Mouse (Mus musculus): ENCODE measurements around the gene U2af1. TPM values are rescaled to one million over a fixed set of nuclear protein-coding genes. Genes with fewer than 3 reads are reported as not detected.
"Not testable (repeated sequence)": the region's sequence is repeated elsewhere in the genome, so short reads cannot be mapped to it uniquely, and the experiment has no call there.

U2af1 gene
- 257 and 274 TPM in 2 replicates for total RNA-seq (2017)

GRCm38 (mm10) chr17:31658468-31659185 lies at the start of gene U2af1:
Gene U2af1 (minus strand): TSS chr17:31658892.
- ATAC-seq (replicated peaks; ENCODE audit: low read depth, poor library complexity, severe bottlenecking), result peak; percentile 99

DNA sequence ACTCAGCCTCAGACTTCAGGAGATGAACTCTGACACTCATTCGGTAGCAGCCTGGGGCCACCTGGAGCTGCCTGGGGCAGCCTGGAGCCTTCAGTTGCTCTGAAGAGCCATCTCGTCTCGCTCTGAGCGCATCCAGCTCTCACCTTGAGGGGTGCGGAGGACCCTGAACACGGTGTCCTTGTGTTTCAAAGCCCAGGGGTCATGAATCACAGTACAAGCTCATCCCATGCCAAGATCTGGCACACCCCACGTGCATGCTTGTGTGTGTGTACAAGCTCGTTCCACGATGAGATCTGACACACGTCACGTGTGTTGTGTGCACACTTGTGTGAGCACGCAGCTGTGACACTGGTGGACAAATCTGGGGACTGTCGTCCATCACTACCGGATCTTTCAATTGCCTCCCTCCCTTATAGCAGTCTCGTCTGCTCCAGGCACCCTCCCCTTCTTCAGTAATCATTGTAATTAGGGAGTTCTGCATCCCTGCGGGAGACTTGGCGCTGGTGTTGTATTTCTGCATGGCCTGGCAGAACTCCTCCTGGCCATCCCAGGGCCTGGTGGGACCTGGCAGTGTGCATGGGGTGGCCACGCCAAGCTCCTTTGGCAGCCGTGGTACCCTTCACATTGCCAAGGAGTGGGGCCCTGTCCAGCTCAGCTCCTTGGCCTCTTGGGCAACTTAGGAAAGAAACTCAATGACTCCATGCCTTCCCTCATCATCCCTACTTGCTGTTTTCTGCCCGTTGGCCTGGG lies 46.8 kb upstream of the U2af1 start:
- ATAC-seq (replicated peaks; ENCODE audit: low read depth, poor library complexity, severe bottlenecking), result no peak

GRCm38 (mm10) chr17:31703276-31703980 lies 44.7 kb upstream of the U2af1 start:
- 0 out of 2 replicates have a peak, but pooled peaks have one; percentile 22 for ATAC-seq (replicated peaks; ENCODE audit: low read depth, poor library complexity, severe bottlenecking)

DNA sequence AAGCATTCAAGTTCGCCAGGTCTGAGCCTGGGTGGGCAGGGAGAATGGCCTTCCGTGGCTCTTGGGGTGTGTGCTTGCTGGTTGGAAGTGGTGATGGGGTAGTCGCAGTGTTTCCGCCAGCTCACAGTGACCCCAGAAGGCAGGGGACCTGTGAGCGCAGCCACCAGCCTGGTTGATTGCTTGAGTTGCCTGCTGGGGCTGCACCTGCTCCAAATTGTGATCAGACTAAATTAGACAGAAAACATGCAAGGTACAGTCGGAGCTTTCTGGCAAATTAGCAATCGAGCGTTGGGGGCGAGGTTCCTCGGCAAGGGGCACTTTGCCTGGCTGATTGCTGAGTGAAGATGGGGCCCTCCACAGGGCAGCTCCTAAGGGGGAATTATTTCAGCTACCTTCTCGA lies 39.7 kb upstream of the U2af1 start:
- no peak for ATAC-seq (replicated peaks; ENCODE audit: low read depth, poor library complexity, severe bottlenecking)

DNA sequence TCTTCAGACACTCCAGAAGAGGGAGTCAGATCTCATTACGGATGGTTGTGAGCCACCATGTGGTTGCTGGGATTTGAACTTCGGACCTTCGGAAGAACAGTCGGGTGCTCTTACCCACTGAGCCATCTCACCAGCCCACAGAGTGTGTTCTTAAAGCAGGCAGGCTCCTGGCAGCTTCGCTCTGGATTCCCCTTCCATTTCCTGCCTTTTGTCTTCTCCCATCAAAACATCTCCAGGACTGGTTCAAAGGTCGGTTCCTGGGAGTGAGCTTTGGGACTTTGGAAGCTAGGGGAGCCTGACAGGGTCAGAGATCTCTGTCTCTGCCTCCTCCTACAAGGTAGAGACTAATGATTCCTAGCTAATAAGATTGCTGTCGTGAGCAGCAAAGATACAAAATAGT lies 36.7 kb upstream of the U2af1 start:
- not testable (repeated sequence) for ATAC-seq (replicated peaks; ENCODE audit: low read depth, poor library complexity, severe bottlenecking)

GRCm38 (mm10) chr17:31694949-31695348 lies 36.3 kb upstream of the U2af1 start:
- ATAC-seq (replicated peaks; ENCODE audit: low read depth, poor library complexity, severe bottlenecking), result no peak

DNA sequence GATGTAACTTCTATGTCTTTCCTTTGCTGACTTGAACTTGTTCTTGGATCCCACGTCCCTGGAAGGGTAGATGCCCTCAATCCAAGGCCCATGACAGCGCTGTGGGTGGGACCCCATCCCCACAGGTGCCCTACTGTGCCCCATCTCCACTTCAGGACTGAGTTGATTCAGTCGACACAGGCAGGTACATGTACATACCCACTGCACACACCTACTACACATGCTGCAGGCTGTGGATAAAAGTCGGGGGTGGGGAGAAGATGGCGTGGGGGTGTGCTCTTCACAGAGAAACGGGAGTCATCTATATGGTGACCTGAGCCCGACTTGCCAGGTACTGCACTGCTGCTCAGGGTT lies 35.3 kb upstream of the U2af1 start:
- no peak for ATAC-seq (replicated peaks; ENCODE audit: low read depth, poor library complexity, severe bottlenecking)

DNA sequence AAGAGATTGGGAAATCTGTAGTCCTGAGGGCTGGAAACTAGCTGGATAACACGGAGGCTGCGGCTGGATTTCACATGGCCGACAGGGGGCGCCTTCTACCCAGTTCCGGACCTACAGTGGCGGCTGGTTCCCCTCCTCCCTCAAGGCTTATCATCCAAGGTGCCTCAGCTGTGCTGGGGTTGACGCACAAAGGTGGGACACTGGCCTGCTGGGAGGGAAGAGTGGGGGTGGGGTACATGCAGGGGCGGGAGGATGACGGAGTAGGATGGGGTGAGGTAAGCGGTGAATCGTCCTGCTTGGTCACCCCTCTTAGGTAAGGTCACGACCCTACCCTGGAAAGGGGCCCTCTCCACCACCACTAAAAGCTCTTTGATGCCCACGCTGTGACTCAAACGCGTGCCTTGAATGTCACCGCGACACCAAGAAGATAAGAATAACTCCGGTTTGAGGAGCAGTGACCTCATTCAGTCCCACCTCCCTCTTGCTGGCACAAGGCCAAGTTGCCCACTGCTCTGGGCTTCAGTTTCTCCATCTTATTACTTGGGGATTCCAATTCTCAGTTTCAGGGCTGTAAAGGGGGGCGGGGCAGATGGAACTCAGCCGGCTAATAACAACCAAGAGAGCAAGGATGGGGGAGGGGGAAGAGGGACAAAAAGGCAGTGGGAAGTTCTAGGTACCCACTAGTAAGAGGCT lies 34.8 kb upstream of the U2af1 start:
- peak; percentile 73 for ATAC-seq (replicated peaks; ENCODE audit: low read depth, poor library complexity, severe bottlenecking)

DNA sequence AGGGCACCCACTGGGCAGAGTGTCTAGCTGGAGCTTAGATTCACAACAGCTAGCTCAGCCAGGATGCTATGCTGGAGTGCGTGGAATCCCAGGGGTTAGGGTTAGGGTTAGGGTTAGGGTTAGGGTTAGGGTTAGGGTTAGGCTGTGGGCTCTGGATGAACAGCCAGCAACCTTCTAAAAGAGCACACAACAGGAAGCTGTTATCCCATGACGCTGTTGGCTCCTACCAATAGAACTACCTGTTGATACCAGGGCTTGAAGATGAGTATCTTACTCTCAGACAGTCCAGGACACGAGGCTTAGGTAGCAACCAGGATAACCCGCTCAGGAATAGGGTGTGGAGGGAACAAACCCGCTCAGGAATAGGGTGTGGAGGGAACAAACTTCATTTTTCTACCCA lies 34.2 kb upstream of the U2af1 start:
- no peak for ATAC-seq (replicated peaks; ENCODE audit: low read depth, poor library complexity, severe bottlenecking)

- no peak for ATAC-seq (replicated peaks; ENCODE audit: low read depth, poor library complexity, severe bottlenecking)
These were observed 30.9 kb upstream of the U2af1 start for GRCm38 (mm10) chr17:31689606-31690005.

DNA sequence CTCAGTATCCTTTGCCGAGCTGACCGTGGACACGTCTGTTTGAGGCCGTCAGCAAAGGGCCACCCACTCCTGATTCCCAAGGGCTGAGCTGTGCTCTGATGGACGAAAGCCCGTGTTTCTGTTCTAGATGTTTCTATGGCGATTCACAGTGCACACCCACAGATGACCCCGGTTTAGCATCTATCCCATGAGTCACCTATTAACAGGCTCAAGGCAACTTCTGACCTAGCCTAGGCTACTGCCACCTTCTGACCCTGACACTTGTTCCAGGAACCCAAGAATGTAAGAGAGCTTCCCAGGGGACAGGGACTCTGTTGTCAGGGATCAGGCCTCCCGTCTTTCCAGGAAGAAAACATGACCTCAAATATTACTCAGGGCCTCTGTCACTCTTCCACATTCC lies 29.4 kb upstream of the U2af1 start:
- no peak for ATAC-seq (replicated peaks; ENCODE audit: low read depth, poor library complexity, severe bottlenecking)

- ATAC-seq (replicated peaks; ENCODE audit: low read depth, poor library complexity, severe bottlenecking), result no peak
These were observed 27.5 kb upstream of the U2af1 start for GRCm38 (mm10) chr17:31686225-31686564.

DNA sequence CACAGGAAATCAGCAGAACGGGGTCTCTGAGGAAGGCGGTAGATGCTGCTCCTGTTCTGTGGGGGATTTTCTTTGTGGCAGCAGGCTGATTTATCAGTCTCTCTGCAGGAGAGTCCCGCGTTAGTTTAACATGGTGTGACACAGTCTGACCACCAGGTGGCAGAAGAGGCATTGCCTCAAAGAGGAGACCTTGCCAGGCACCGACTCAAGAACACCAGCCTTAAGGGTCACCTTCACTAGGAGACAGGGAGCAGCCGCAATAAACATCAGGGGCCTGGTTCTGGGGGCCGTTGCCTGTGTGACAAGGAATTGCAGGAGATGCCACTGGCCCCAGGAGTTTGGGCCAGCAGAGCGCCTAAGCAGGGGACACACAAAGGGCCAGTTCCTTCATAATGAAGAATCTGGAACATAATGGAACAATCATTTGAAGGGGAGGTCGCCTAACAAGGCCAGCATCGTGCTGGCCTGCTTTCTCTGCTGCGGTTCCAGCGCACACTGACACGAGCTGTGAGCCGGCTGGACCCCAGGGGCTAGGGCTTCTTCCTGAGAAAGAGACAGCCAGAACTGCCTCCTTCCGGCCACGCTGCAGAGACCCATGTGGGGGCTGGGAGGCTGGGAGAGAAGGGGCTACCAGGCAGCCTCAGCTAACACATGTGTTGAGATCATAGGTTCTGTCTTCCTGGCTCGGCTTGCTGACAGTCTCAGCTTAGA lies 27.0 kb upstream of the U2af1 start:
- peak; percentile 95 for ATAC-seq (replicated peaks; ENCODE audit: low read depth, poor library complexity, severe bottlenecking)

GRCm38 (mm10) chr17:31680450-31680849 lies 21.8 kb upstream of the U2af1 start:
- ATAC-seq (replicated peaks; ENCODE audit: low read depth, poor library complexity, severe bottlenecking), result 0 out of 2 replicates have a peak, but pooled peaks have one; percentile 21

DNA sequence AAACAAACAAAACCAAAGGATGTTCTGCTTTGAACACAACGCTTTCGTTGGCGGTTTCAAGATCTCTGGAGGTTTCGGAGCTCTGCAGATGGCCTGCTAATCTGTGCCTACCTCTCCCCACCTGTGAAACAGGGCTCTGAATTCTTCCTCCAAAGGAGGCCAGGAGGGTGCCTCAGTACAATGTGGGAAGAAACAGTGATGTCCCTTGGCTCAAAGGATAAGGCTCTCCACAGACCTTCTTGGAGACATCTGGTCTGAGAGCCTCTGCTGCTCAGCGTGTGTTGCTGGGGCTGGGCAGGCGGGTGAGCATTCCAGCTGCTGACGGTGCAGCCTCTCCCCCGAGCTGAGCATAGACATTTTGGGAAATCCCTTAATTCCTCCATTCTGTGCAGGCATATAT lies 18.8 kb upstream of the U2af1 start, which contains the start of gene Cryaa:
Gene Cryaa (plus strand): TSS at position 301 of the 400 bp plus-strand sequence.
- no peak for ATAC-seq (replicated peaks; ENCODE audit: low read depth, poor library complexity, severe bottlenecking)

DNA sequence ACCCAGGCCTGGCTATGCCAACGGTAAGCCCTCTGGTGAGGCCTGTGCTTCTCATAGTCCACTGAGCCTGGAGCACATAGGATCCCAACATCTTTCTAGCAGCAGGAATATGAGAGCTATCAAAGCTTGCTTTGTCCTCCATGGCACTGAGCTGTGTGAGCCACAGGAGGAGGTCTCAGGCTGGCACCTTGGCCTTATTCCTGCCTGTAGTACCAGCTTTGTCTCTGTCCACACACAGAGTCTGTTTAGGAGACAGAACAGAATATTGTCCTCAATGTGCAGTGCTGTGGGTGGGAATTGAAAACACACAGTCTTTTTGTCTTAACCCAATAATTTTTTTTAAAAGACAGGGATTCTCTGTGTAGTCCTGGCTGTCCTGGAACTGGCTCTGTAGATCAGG lies 15.7 kb upstream of the U2af1 start:
- no peak for ATAC-seq (replicated peaks; ENCODE audit: low read depth, poor library complexity, severe bottlenecking)

DNA sequence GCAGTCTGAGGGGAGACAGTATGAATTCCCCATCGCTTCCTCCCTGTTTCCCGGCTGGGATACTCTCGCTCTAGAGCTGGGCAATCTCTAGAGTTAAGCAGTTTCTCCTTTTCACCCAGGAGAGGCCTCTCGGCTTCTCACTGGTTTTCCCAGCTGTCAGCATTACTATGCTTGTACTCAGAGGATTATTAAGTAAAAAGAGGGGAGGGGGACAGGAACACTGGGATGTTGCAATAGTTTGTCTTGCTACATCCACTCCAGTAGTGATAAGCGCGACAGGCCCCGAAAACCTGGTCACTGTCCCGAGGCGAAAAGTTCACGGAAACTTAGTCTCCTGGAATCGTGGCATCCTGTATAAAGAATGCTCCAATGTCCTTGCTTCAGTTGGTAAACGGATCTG lies 13.6 kb upstream of the U2af1 start:
- ATAC-seq (replicated peaks; ENCODE audit: low read depth, poor library complexity, severe bottlenecking), result no peak

- no peak for ATAC-seq (replicated peaks; ENCODE audit: low read depth, poor library complexity, severe bottlenecking)
These were observed 13.0 kb upstream of the U2af1 start for GRCm38 (mm10) chr17:31671698-31672097.

- ATAC-seq (replicated peaks; ENCODE audit: low read depth, poor library complexity, severe bottlenecking), result no peak
These were observed 11.5 kb upstream of the U2af1 start for GRCm38 (mm10) chr17:31670163-31670562.

DNA sequence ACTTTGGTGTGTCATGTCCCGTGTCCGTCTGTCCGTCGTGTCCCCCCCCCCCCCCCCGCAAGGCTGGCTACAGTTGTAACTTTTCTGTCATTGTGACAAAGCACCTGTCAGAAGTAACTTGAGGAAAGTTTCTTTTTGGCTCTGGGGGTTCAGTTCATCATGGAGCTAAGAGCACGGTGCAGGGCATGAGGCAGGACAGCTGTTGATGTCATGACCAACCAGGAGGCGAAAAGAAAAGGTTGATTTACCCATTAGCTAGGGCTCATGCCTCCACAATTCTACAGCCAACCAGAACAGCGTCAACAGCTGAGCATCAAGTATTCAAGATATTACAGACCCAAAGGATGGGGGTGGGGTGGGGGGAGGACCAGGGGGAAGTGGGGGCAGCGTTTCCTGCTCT lies 9.6 kb upstream of the U2af1 start:
- no peak for ATAC-seq (replicated peaks; ENCODE audit: low read depth, poor library complexity, severe bottlenecking)

Data from common myeloid progenitor, adult 5-6 weeks (primary cell).